In genomic region chr11:101971410-101971809, GRCm38 (mm10) we compare ENCODE assay signal across 10 mouse cellular contexts. TPM values are rescaled to one million over a fixed set of nuclear protein-coding genes. Genes with fewer than 3 reads are reported as not detected.
A peak's percentile ranks its signal among the peaks of the same experiment; 100 is the strongest.
DNase-seq lines count a peak whose midpoint lies in the region; ATAC-seq and TF ChIP-seq lines count a peak whose summit lies in the region.
"Had no signal": no experiment of that assay in that cellular context is flagged by ENCODE, and none has a peak within 500 bp of the region (broad histone marks: within the 10 kb centered on the region; RNA-seq: fewer than 3 reads in every experiment).

No protein-coding gene starts in this region.

- no peak overlapping the region for H3K27ac ChIP-seq in heart, embryonic 10.5 days
- no peak overlapping the region for H3K27ac ChIP-seq in lung, embryonic 14.5 days (ENCODE audit: low read depth)
- no peak overlapping the region for H3K27ac ChIP-seq in midbrain, embryonic 13.5 days
- H3K27ac ChIP-seq: heart, embryonic 15.5 days; midbrain, embryonic 10.5 days had no signal

- WGBS in heart, embryonic 10.5 days: 32% methylated on average over 3 of the region's 3 CpGs
- WGBS in lung, embryonic 14.5 days: 35% methylated on average over 3 of the region's 3 CpGs
- WGBS in midbrain, embryonic 13.5 days: 43% methylated on average over 3 of the region's 3 CpGs

- H3K4me2 ChIP-seq in lung, embryonic 14.5 days: no peak overlapping the region
- no peak overlapping the region for H3K4me2 ChIP-seq in midbrain, embryonic 13.5 days (replicated peaks)
- H3K4me2 ChIP-seq: heart, embryonic 15.5 days had no signal

- H3K9me3 ChIP-seq in heart, embryonic 10.5 days: no peaks in the 10 kb centered on the region
- no peaks in the 10 kb centered on the region for H3K9me3 ChIP-seq in lung, embryonic 14.5 days (ENCODE audit: low read depth, low read length)
- no peaks in the 10 kb centered on the region for H3K9me3 ChIP-seq in midbrain, embryonic 13.5 days
- H3K9me3 ChIP-seq: heart, embryonic 15.5 days; midbrain, embryonic 10.5 days had no signal

- DNase-seq in heart, adult 18-20 months: peak; percentile 48 to 68
- DNase-seq in heart, embryonic 10.5 days (ENCODE audit: low spot score): no peak
- DNase-seq in 3T3-L1 (ENCODE audit: low read depth, low spot score) (peak; percentile 41), R1 (ENCODE audit: low read depth, low spot score) (peak; percentile 64)
- peak; percentile 46 for DNase-seq in lung, embryonic 14.5 days
- DNase-seq in frontal cortex, postnatal 36 days (ENCODE audit: low spot score in 2 of 2): no peak

- no peak overlapping the region for H3K4me3 ChIP-seq in heart, embryonic 10.5 days
- no peak overlapping the region for H3K4me3 ChIP-seq in lung, embryonic 14.5 days (ENCODE audit: low read depth, low read length)
- no peak overlapping the region for H3K4me3 ChIP-seq in midbrain, embryonic 13.5 days (replicated peaks)
- H3K4me3 ChIP-seq: heart, embryonic 15.5 days; midbrain, embryonic 10.5 days had no signal

- peaks cover 25% of the 10 kb centered on the region for H3K4me1 ChIP-seq in heart, embryonic 10.5 days
- H3K4me1 ChIP-seq in lung, embryonic 14.5 days (ENCODE audit: insufficient read depth): no peaks in the 10 kb centered on the region
- H3K4me1 ChIP-seq in midbrain, embryonic 13.5 days (replicated peaks): peaks cover 16% of the 10 kb centered on the region

- peak; percentile 73 for TF ChIP-seq CTCF in lung, embryonic 14.5 days (IDR thresholded peaks at IDR 0.05; ENCODE audit: low read depth)

- peaks cover 30% of the 10 kb centered on the region for H3K36me3 ChIP-seq in heart, embryonic 10.5 days
- H3K36me3 ChIP-seq in lung, embryonic 14.5 days (ENCODE audit: insufficient read depth): no peaks in the 10 kb centered on the region
- no peaks in the 10 kb centered on the region for H3K36me3 ChIP-seq in midbrain, embryonic 13.5 days
- H3K36me3 ChIP-seq: midbrain, embryonic 10.5 days had no signal

- H3K27me3 ChIP-seq in heart, embryonic 10.5 days (ENCODE audit: insufficient read depth, poor library complexity, severe bottlenecking): peaks cover 22% of the 10 kb centered on the region
- peaks cover 12% of the 10 kb centered on the region; the same call in 1 of the 2 replicates for H3K27me3 ChIP-seq in lung, embryonic 14.5 days (ENCODE audit: insufficient read depth, low read length)
- peaks cover 20% of the 10 kb centered on the region for H3K27me3 ChIP-seq in midbrain, embryonic 13.5 days

- H3K9ac ChIP-seq in lung, embryonic 14.5 days: no peak overlapping the region
- H3K9ac ChIP-seq in midbrain, embryonic 13.5 days (replicated peaks): no peak overlapping the region
- H3K9ac ChIP-seq: heart, embryonic 15.5 days had no signal

- no peak for ATAC-seq in lung, embryonic 14.5 days (ENCODE audit: insufficient read depth)
- no peak for ATAC-seq in activated CD4-positive, CD25-positive, alpha-beta regulatory T cell, adult 4 months
- ATAC-seq in midbrain, embryonic 13.5 days: no peak

RNA-seq across cellular contexts. Expression of gene Sost, which starts 4.6 kb away (rescaled TPM):
- 1 to 10 TPM; 1.9 to 2.0 TPM for total RNA-seq in heart, adult 18-20 months (2021)
- 0.36 and 0.96 TPM in 2 replicates for polyA plus RNA-seq in heart, embryonic 10.5 days (2016; fragmentation: Nextera tagmentation; extraction: Ambion mirVana)
- polyA plus RNA-seq in lung, embryonic 14.5 days (2014; fragmentation: Nextera tagmentation; extraction: Ambion mirVana): not detected in 2 replicates
- not detected for polyA plus RNA-seq in activated CD4-positive, CD25-positive, alpha-beta regulatory T cell, adult 4 months (2017; shearing (Covaris generic))
- 0.07 and 0.24 TPM in 2 replicates for polyA plus RNA-seq in midbrain, embryonic 13.5 days (2015; fragmentation: Nextera tagmentation; extraction: Ambion mirVana)

RNA-seq across cellular contexts. Expression of gene Cfap97d1, which starts 12.7 kb away (rescaled TPM):
- not detected for total RNA-seq in heart, adult 18-20 months (2021)
- not detected in 2 replicates for polyA plus RNA-seq in heart, embryonic 10.5 days (2016; fragmentation: Nextera tagmentation; extraction: Ambion mirVana)
- polyA plus RNA-seq in lung, embryonic 14.5 days (2014; fragmentation: Nextera tagmentation; extraction: Ambion mirVana): not detected in 2 replicates
- not detected for polyA plus RNA-seq in activated CD4-positive, CD25-positive, alpha-beta regulatory T cell, adult 4 months (2017; shearing (Covaris generic))
- polyA plus RNA-seq in midbrain, embryonic 13.5 days (2015; fragmentation: Nextera tagmentation; extraction: Ambion mirVana): not detected in 2 replicates
- polyA plus RNA-seq: heart, embryonic 15.5 days; midbrain, embryonic 10.5 days had no signal

RNA-seq across cellular contexts. Expression of gene Dusp3, which starts 15.4 kb away (rescaled TPM):
- total RNA-seq in heart, adult 18-20 months (2021): 100 to 1,000 TPM; 107 to 117 TPM
- polyA plus RNA-seq in heart, embryonic 10.5 days (2016; fragmentation: Nextera tagmentation; extraction: Ambion mirVana): 32.3 and 47.3 TPM in 2 replicates
- polyA plus RNA-seq in lung, embryonic 14.5 days (2014; fragmentation: Nextera tagmentation; extraction: Ambion mirVana): 15.7 and 16.9 TPM in 2 replicates
- 1 to 10 TPM; 1.3 to 1.9 TPM for polyA plus RNA-seq in activated CD4-positive, CD25-positive, alpha-beta regulatory T cell, adult 4 months (2017; shearing (Covaris generic))
- polyA plus RNA-seq in midbrain, embryonic 13.5 days (2015; fragmentation: Nextera tagmentation; extraction: Ambion mirVana): 11.3 and 11.8 TPM in 2 replicates

RNA-seq across cellular contexts. Expression of gene Mpp3, which starts 56.9 kb away (rescaled TPM):
- 1 to 10 TPM; 1.4 to 1.5 TPM for total RNA-seq in heart, adult 18-20 months (2021)
- 3.4 and 5.1 TPM in 2 replicates for polyA plus RNA-seq in heart, embryonic 10.5 days (2016; fragmentation: Nextera tagmentation; extraction: Ambion mirVana)
- 4.0 and 4.9 TPM in 2 replicates for polyA plus RNA-seq in lung, embryonic 14.5 days (2014; fragmentation: Nextera tagmentation; extraction: Ambion mirVana)
- under 1 TPM in 1 of 2 experiments, not detected in 1; 0.36 TPM for polyA plus RNA-seq in activated CD4-positive, CD25-positive, alpha-beta regulatory T cell, adult 4 months (2017; shearing (Covaris generic))
- polyA plus RNA-seq in midbrain, embryonic 13.5 days (2015; fragmentation: Nextera tagmentation; extraction: Ambion mirVana): 45.3 and 46.4 TPM in 2 replicates

Comparison
In these comparisons a context has a peak if more than half of its experiments do, and no peak if none do; other contexts are left out.
1. DNase-seq: peak in heart, adult 18-20 months (2 of 2), 3T3-L1 (single experiment), R1 (single experiment) and lung, embryonic 14.5 days (single experiment); none in heart, embryonic 10.5 days (single experiment) and frontal cortex, postnatal 36 days (0 of 2).